Mouse (Mus musculus): ENCODE data around the gene 2810004N23Rik. TPM values are rescaled to one million over a fixed set of nuclear protein-coding genes. Genes with fewer than 3 reads are reported as not detected.

2810004N23Rik gene
- polyA plus RNA-seq, 1 experiment from 2014 or later: 18.0 TPM

- ATAC-seq (no peak), DNase-seq (ENCODE audit: low spot score) (no peak)
- Histone ChIP-seq H3K9ac (replicated peaks; ENCODE audit: low read depth) (no peak overlapping the region), H3K27me3 (replicated peaks; ENCODE audit: insufficient read depth, low read length) (peaks cover 53% of the 10 kb centered on the region), H3K27ac (ENCODE audit: low read length) (no peak overlapping the region), H3K4me3 (ENCODE audit: low read depth, low read length) (peak overlapping the region; percentile 42; the same call in 1 of the 2 replicates), H3K4me2 (replicated peaks; ENCODE audit: low read depth, low read length) (peak overlapping the region; percentile 87), H3K36me3 (ENCODE audit: insufficient read depth, low read length) (no peaks in the 10 kb centered on the region), H3K9me3 (ENCODE audit: low read length) (no peaks in the 10 kb centered on the region), H3K4me1 (ENCODE audit: insufficient read depth, low read depth, low read length) (peaks cover 12% of the 10 kb centered on the region)
- TF ChIP-seq CTCF (IDR thresholded peaks at IDR 0.05) (no peak), EP300 (IDR thresholded peaks at IDR 0.05) (no peak)
- under 1% methylated on average over 32 of the region's 32 CpGs for WGBS
These were observed 70.7 kb downstream of the 2810004N23Rik start for GRCm38 (mm10) chr8:124792186-124792585.

DNA sequence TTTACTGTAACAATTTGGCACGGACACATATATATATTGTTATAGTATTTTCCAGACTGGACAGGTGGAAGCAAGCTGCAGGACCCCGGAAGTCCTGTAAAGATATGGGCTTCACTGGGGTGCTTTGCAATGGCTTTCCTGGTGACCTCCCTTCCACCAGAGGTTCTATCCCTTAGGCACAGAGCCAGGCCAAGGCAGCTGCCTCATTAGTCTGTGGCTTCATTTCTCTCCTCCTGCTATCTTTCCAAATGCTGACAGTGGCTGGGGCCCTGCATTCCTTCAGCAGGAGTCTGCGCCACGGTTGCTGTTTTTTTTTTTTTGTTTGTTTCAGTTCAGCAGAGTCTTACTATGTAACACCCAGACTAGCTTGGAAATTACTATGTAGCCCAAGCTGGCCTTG lies 71.2 kb downstream of the 2810004N23Rik start:
- no peak overlapping the region for H3K9ac ChIP-seq (replicated peaks; ENCODE audit: low read depth)

GRCm38 (mm10) chr8:124790676-124791075 lies 72.2 kb downstream of the 2810004N23Rik start:
- WGBS: 47% methylated on average over 4 of the region's 4 CpGs
- TF ChIP-seq CTCF (IDR thresholded peaks at IDR 0.05) (no peak), EP300 (IDR thresholded peaks at IDR 0.05) (no peak)
- Histone ChIP-seq H3K36me3 (ENCODE audit: insufficient read depth, low read length) (no peaks in the 10 kb centered on the region), H3K9ac (replicated peaks; ENCODE audit: low read depth) (no peak overlapping the region), H3K27me3 (replicated peaks; ENCODE audit: insufficient read depth, low read length) (peaks cover 52% of the 10 kb centered on the region), H3K9me3 (ENCODE audit: low read length) (no peaks in the 10 kb centered on the region), H3K4me3 (ENCODE audit: low read depth, low read length) (no peak overlapping the region), H3K4me1 (ENCODE audit: insufficient read depth, low read depth, low read length) (peaks cover 12% of the 10 kb centered on the region), H3K27ac (ENCODE audit: low read length) (no peak overlapping the region), H3K4me2 (replicated peaks; ENCODE audit: low read depth, low read length) (no peak overlapping the region)
- ATAC-seq (no peak), DNase-seq (ENCODE audit: low spot score) (no peak)

More for the DNA sequence above, 71.2 kb downstream of the 2810004N23Rik start:
- Histone ChIP-seq H3K4me1 (ENCODE audit: insufficient read depth, low read depth, low read length) (peaks cover 12% of the 10 kb centered on the region), H3K4me3 (ENCODE audit: low read depth, low read length) (no peak overlapping the region), H3K9me3 (ENCODE audit: low read length) (no peaks in the 10 kb centered on the region), H3K27ac (ENCODE audit: low read length) (no peak overlapping the region), H3K4me2 (replicated peaks; ENCODE audit: low read depth, low read length) (no peak overlapping the region), H3K36me3 (ENCODE audit: insufficient read depth, low read length) (no peaks in the 10 kb centered on the region), H3K27me3 (replicated peaks; ENCODE audit: insufficient read depth, low read length) (peaks cover 53% of the 10 kb centered on the region)
- ATAC-seq: no peak
- 38% methylated on average over 4 of the region's 4 CpGs for WGBS
- DNase-seq (ENCODE audit: low spot score): no peak
- TF ChIP-seq EP300 (IDR thresholded peaks at IDR 0.05): no peak
- TF ChIP-seq CTCF (IDR thresholded peaks at IDR 0.05): no peak

Other genes starting within 250 kb of the 2810004N23Rik start
- 25.2 and 26.0 TPM in 2 replicates for gene 2310022B05Rik, start 199.8 kb downstream of the 2810004N23Rik start, polyA plus RNA-seq (2015; fragmentation: Nextera tagmentation; extraction: Ambion mirVana)
- gene Ttc13, start 141.1 kb downstream of the 2810004N23Rik start, polyA plus RNA-seq (2015; fragmentation: Nextera tagmentation; extraction: Ambion mirVana): 24.0 and 30.7 TPM in 2 replicates
- gene Arv1, start 141.0 kb downstream of the 2810004N23Rik start, polyA plus RNA-seq (2015; fragmentation: Nextera tagmentation; extraction: Ambion mirVana): 14.6 and 15.0 TPM in 2 replicates
- gene Fam89a, start 111.3 kb downstream of the 2810004N23Rik start, polyA plus RNA-seq (2015; fragmentation: Nextera tagmentation; extraction: Ambion mirVana): 3.0 and 3.9 TPM in 2 replicates
- gene Trim67, start 70.0 kb downstream of the 2810004N23Rik start, polyA plus RNA-seq (2015; fragmentation: Nextera tagmentation; extraction: Ambion mirVana): 1.5 and 1.7 TPM in 2 replicates
- 67.8 and 71.5 TPM in 2 replicates for gene Gnpat, start 87 bp downstream of the 2810004N23Rik start, polyA plus RNA-seq (2015; fragmentation: Nextera tagmentation; extraction: Ambion mirVana)
- gene Exoc8, start 34.6 kb upstream of the 2810004N23Rik start, polyA plus RNA-seq (2015; fragmentation: Nextera tagmentation; extraction: Ambion mirVana): 7.0 and 7.7 TPM in 2 replicates
- 6.9 TPM in 2 replicates for gene Sprtn, start 34.8 kb upstream of the 2810004N23Rik start, polyA plus RNA-seq (2015; fragmentation: Nextera tagmentation; extraction: Ambion mirVana)
- gene Egln1, start 86.2 kb upstream of the 2810004N23Rik start, polyA plus RNA-seq (2015; fragmentation: Nextera tagmentation; extraction: Ambion mirVana): 7.7 and 8.8 TPM in 2 replicates
- 60.6 and 63.3 TPM in 2 replicates for gene Tsnax, start 149.9 kb upstream of the 2810004N23Rik start, polyA plus RNA-seq (2015; fragmentation: Nextera tagmentation; extraction: Ambion mirVana)
- 0.97 and 1.0 TPM in 2 replicates for gene Disc1, start 191.1 kb upstream of the 2810004N23Rik start, polyA plus RNA-seq (2015; fragmentation: Nextera tagmentation; extraction: Ambion mirVana)

Data from lung, postnatal 0 days (tissue).